35 mouse cellular contexts compared by ENCODE assay signal in the genomic region with DNA sequence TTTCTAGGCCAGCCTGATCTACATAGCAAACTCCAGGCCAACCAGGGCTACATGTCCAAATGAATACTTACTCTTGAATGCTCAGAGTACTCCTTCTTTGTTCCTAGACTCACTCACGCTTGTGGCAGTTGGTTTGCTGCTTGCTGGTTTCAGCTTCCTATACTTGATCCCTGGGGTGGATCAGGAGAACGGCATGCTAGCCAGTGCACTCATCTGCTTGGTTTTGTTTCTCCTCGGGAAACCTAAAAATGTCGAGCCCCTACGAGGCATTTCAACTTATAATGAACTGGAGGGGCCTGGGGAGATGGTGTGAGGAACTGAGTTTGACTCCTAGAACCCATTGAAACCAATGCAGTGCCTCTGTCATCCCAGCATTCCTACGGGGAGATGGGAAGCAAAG.
"Had no signal": no experiment of that assay in that cellular context is flagged by ENCODE, and none has a peak within 500 bp of the region (broad histone marks: within the 10 kb centered on the region; RNA-seq: fewer than 3 reads in every experiment).

No protein-coding gene starts in this region.

- H3K27ac ChIP-seq: heart, embryonic 13.5 days; heart, embryonic 15.5 days; hindbrain, embryonic 10.5 days; hindbrain, embryonic 12.5 days; hindbrain, embryonic 13.5 days; hindbrain, embryonic 14.5 days; hindbrain, embryonic 15.5 days; hindbrain, postnatal 0 days; intestine, embryonic 15.5 days; kidney, embryonic 15.5 days; kidney, postnatal 0 days; layer of hippocampus, adult 2 months had no signal

- H3K4me3 ChIP-seq: heart, embryonic 12.5 days; heart, embryonic 13.5 days; heart, embryonic 15.5 days; hindbrain, embryonic 10.5 days; hindbrain, embryonic 12.5 days; hindbrain, embryonic 13.5 days; hindbrain, embryonic 15.5 days; intestine, embryonic 15.5 days; kidney, embryonic 15.5 days; layer of hippocampus, adult 2 months; left cerebral cortex, adult 2 months had no signal

- H3K9me3 ChIP-seq: heart, embryonic 12.5 days; heart, embryonic 13.5 days; heart, embryonic 15.5 days; hindbrain, embryonic 10.5 days; hindbrain, embryonic 12.5 days; hindbrain, embryonic 13.5 days; hindbrain, embryonic 15.5 days; intestine, embryonic 15.5 days; kidney, embryonic 15.5 days had no signal

- H3K36me3 ChIP-seq: heart, embryonic 12.5 days; heart, embryonic 13.5 days; heart, embryonic 15.5 days; hindbrain, embryonic 10.5 days; hindbrain, embryonic 12.5 days; hindbrain, embryonic 13.5 days; hindbrain, embryonic 15.5 days; intestine, embryonic 15.5 days; kidney, embryonic 15.5 days had no signal

- H3K9ac ChIP-seq: heart, embryonic 12.5 days; heart, embryonic 13.5 days; heart, embryonic 15.5 days; hindbrain, embryonic 12.5 days; hindbrain, embryonic 13.5 days; hindbrain, embryonic 14.5 days; hindbrain, embryonic 15.5 days; intestine, embryonic 15.5 days; kidney, embryonic 15.5 days had no signal

- ATAC-seq: hindbrain, embryonic 16.5 days; hindbrain, postnatal 0 days; inflammation-experienced regulatory T-cells, adult 6 months; intestine, embryonic 15.5 days; intestine, embryonic 16.5 days; intestine, postnatal 0 days had no signal

- H3K27me3 ChIP-seq: heart, embryonic 12.5 days; heart, embryonic 13.5 days; heart, embryonic 15.5 days; hindbrain, embryonic 12.5 days; hindbrain, embryonic 13.5 days; hindbrain, embryonic 15.5 days; intestine, embryonic 15.5 days; kidney, embryonic 15.5 days had no signal

- H3K4me2 ChIP-seq: heart, embryonic 11.5 days; heart, embryonic 12.5 days; heart, embryonic 13.5 days; heart, embryonic 15.5 days; hindbrain, embryonic 12.5 days; hindbrain, embryonic 13.5 days; hindbrain, embryonic 14.5 days; hindbrain, embryonic 15.5 days; intestine, embryonic 15.5 days; kidney, embryonic 15.5 days had no signal

- DNase-seq: heart, postnatal 10 days; heart, postnatal 14 days; heart, postnatal 36 days; heart, postnatal 4 days; kidney, adult 11 months; kidney, adult 18-20 months; kidney, adult 2 months; kidney, adult 8-10 months; kidney, adult 9 months; kidney, postnatal 10 days; kidney, postnatal 14 days; kidney, postnatal 25 days; kidney, postnatal 36 days; kidney, postnatal 4 days; layer of hippocampus, adult 9-11 months; layer of hippocampus, postnatal 36 days had no signal
